Mouse (Mus musculus) G1E (cell line): ENCODE data around the gene Arrb2. TPM values are rescaled to one million over a fixed set of nuclear protein-coding genes. Genes with fewer than 3 reads are reported as not detected.
"Not testable (repeated sequence)": the region's sequence is repeated elsewhere in the genome, so short reads cannot be mapped to it uniquely, and the experiment has no call there.

Experiments
- ATAC-seq: 2 replicates; pipeline ENCODE4 v1.8.0; 2016; ENCODE audit warnings: mild to moderate bottlenecking; ENCODE audit not compliant: insufficient number of reproducible peaks, poor library complexity, low FRiP score, severe bottlenecking; ENCODE audit errors: extremely low read depth
- DNase-seq: peaks from one replicate; pipeline ENCODE4 v3.0.0; 2012; ENCODE audit warnings: low spot score
- H3K27me3 ChIP-seq: 2 replicates; pipeline ENCODE4 v1.6.1; 2012; ENCODE audit warnings: mild to moderate bottlenecking, low read length, inconsistent platforms; ENCODE audit not compliant: insufficient read depth
- H3K36me3 ChIP-seq: replicated peaks from 2 replicates; pipeline ENCODE3; 2012; ENCODE audit warnings: mild to moderate bottlenecking, inconsistent platforms
- H3K4me1 ChIP-seq: 2 replicates; pipeline ENCODE4 v1.6.1; 2012; ENCODE audit warnings: low read depth, low read length, inconsistent platforms, mixed read lengths; ENCODE audit not compliant: insufficient read depth
- H3K4me3 ChIP-seq: 2 replicates; pipeline ENCODE4 v1.5.1; 2012; ENCODE audit warnings: low read depth, mild to moderate bottlenecking, inconsistent platforms, low read length, moderate library complexity, mixed read lengths
- H3K9me3 ChIP-seq: replicated peaks from 2 replicates; pipeline ENCODE4 v1.6.1; 2012; ENCODE audit warnings: inconsistent platforms
- CTCF ChIP-seq: IDR thresholded peaks from 2 replicates; pipeline ENCODE4 v1.5.1; 2012; ENCODE audit warnings: low read depth, low read length, inconsistent platforms, mixed read lengths
- GATA1 ChIP-seq: IDR thresholded peaks from 2 replicates; pipeline ENCODE4 v1.6.1; 2012; ENCODE audit warnings: borderline replicate concordance, low read length, inconsistent platforms, mixed read lengths
- GATA2 ChIP-seq: IDR thresholded peaks from 2 replicates; pipeline ENCODE4 v1.6.1; 2012; ENCODE audit warnings: low read depth, low read length, inconsistent platforms, borderline replicate concordance
- POLR2AphosphoS5 ChIP-seq: IDR thresholded peaks from 2 replicates; pipeline ENCODE4 v1.6.1; 2012; ENCODE audit warnings: low read depth, low read length, inconsistent platforms; ENCODE audit not compliant: insufficient replicate concordance
- TAL1 ChIP-seq: conservative IDR thresholded peaks from 2 replicates; pipeline ENCODE4 v1.6.1; 2012; ENCODE audit warnings: low read depth, low read length, inconsistent platforms, mixed read lengths
- polyA plus RNA-seq: library from polyadenylated mRNA; stranded (reverse); fragments of >175 nt; gene quantifications from 2 replicates; pipeline ENCODE4 v1.2.3, GENCODE M21; 2012
- total RNA-seq, 2 experiments: library from RNA; stranded (forward) in 1 of 2; stranded (reverse) in 1 of 2; fragments of 200-1000 nt in 1 of 2; fragments of >200 nt in 1 of 2; fragmentation: Nextera tagmentation in 1 of 2; gene quantifications; 2 replicates each; pipeline ENCODE4 v1.2.3; 2014 to 2017

Gene Arrb2
- total and polyA plus RNA-seq, 3 experiments = 69.3 to 349 (median 97.1) TPM

- Histone ChIP-seq H3K4me3 (no peak overlapping the region), H3K27me3 (peaks cover 37% of the 10 kb centered on the region), H3K4me1 (no peaks in the 10 kb centered on the region), H3K9me3 (no peaks in the 10 kb centered on the region), H3K36me3 (no peaks in the 10 kb centered on the region)
- ATAC-seq = no peak
- no peak for DNase-seq
- TF ChIP-seq GATA1 (no peak), TAL1 (no peak), POLR2AphosphoS5 (no peak), GATA2 (no peak), CTCF (no peak)
Observed at GRCm38 (mm10) chr11:70465824-70466223, 33.4 kb downstream of the Arrb2 start.

- H3K9me3 ChIP-seq = no peaks in the 10 kb centered on the region
- no peak overlapping the region for H3K4me3 ChIP-seq
- H3K36me3 ChIP-seq = no peaks in the 10 kb centered on the region
- no peak for ATAC-seq
- TF ChIP-seq GATA1 (no peak), CTCF (no peak), TAL1 (no peak)
- no peaks in the 10 kb centered on the region for H3K4me1 ChIP-seq
- H3K27me3 ChIP-seq = peaks cover 31% of the 10 kb centered on the region
- DNase-seq = no peak
Observed at GRCm38 (mm10) chr11:70467902-70468619, 35.6 kb downstream of the Arrb2 start.

GRCm38 (mm10) chr11:70469764-70470163 lies 37.3 kb downstream of the Arrb2 start:
- H3K27me3 ChIP-seq = peaks cover 22% of the 10 kb centered on the region
- H3K9me3 ChIP-seq = no peaks in the 10 kb centered on the region
- H3K4me3 ChIP-seq = no peak overlapping the region
- no peaks in the 10 kb centered on the region for H3K36me3 ChIP-seq
- ATAC-seq = no peak
- no peak for TF ChIP-seq TAL1
- no peak for TF ChIP-seq GATA1
- TF ChIP-seq CTCF = no peak
- TF ChIP-seq GATA2 = no peak
- TF ChIP-seq POLR2AphosphoS5 = no peak
- H3K4me1 ChIP-seq = no peaks in the 10 kb centered on the region
- DNase-seq = no peak

- no peak for TF ChIP-seq TAL1
- no peak for TF ChIP-seq GATA1
- TF ChIP-seq POLR2AphosphoS5 = no peak
- TF ChIP-seq CTCF = no peak
- no peak for TF ChIP-seq GATA2
- Histone ChIP-seq H3K36me3 (no peaks in the 10 kb centered on the region), H3K27me3 (peaks cover 16% of the 10 kb centered on the region), H3K4me3 (no peak overlapping the region), H3K4me1 (no peaks in the 10 kb centered on the region), H3K9me3 (no peaks in the 10 kb centered on the region)
- no peak for DNase-seq
- ATAC-seq = no peak
Observed at GRCm38 (mm10) chr11:70472716-70473115, 40.3 kb downstream of the Arrb2 start.

- not testable (repeated sequence) for DNase-seq, H3K4me3 ChIP-seq, H3K4me1 ChIP-seq, H3K36me3 ChIP-seq, ATAC-seq, H3K9me3 ChIP-seq
- peaks cover 19% of the 10 kb centered on the region for H3K27me3 ChIP-seq
Observed at GRCm38 (mm10) chr11:70473291-70473690, 40.9 kb downstream of the Arrb2 start.

GRCm38 (mm10) chr11:70474872-70475534 lies 42.6 kb downstream of the Arrb2 start:
- Histone ChIP-seq H3K27me3 (peaks cover 18% of the 10 kb centered on the region), H3K4me1 (no peaks in the 10 kb centered on the region; the same call in 1 of the 2 replicates), H3K36me3 (no peaks in the 10 kb centered on the region), H3K4me3 (no peak overlapping the region), H3K9me3 (no peaks in the 10 kb centered on the region)
- DNase-seq = no peak
- no peak for TF ChIP-seq GATA2
- no peak for TF ChIP-seq POLR2AphosphoS5
- TF ChIP-seq GATA1 = no peak
- no peak for TF ChIP-seq CTCF
- no peak for TF ChIP-seq TAL1
- no peak for ATAC-seq

- ATAC-seq = no peak
- TF ChIP-seq GATA2 (no peak), TAL1 (no peak), POLR2AphosphoS5 (no peak), GATA1 (no peak), CTCF (no peak)
- no peak for DNase-seq
- no peaks in the 10 kb centered on the region for H3K9me3 ChIP-seq
- no peak overlapping the region for H3K4me3 ChIP-seq
- H3K27me3 ChIP-seq = peaks cover 32% of the 10 kb centered on the region
- no peaks in the 10 kb centered on the region for H3K4me1 ChIP-seq
- no peaks in the 10 kb centered on the region for H3K36me3 ChIP-seq
Observed at GRCm38 (mm10) chr11:70485498-70485897, 53.1 kb downstream of the Arrb2 start.
